Mouse (Mus musculus): ENCODE data around the gene Rpp30.

The Rpp30 gene

GRCm38 (mm10) chr19:36128440-36128839 lies 44.9 kb downstream of the Rpp30 start:
- DNase-seq (ENCODE audit: low spot score in 2 of 2): no peak

- DNase-seq (ENCODE audit: low spot score in 2 of 2): no peak
Measured at GRCm38 (mm10) chr19:36129213-36129612, 45.7 kb downstream of the Rpp30 start.

GRCm38 (mm10) chr19:36129643-36130042 lies 46.1 kb downstream of the Rpp30 start:
- DNase-seq (ENCODE audit: low spot score in 2 of 2): no peak

GRCm38 (mm10) chr19:36130181-36130580 lies 46.7 kb downstream of the Rpp30 start:
- DNase-seq (ENCODE audit: low spot score in 2 of 2): no peak

- no peak for DNase-seq (ENCODE audit: low spot score in 2 of 2)
Measured at GRCm38 (mm10) chr19:36131990-36132389, 48.5 kb downstream of the Rpp30 start.

GRCm38 (mm10) chr19:36133064-36133463 lies 49.5 kb downstream of the Rpp30 start:
- DNase-seq (ENCODE audit: low spot score in 2 of 2): no peak

GRCm38 (mm10) chr19:36133731-36134130 lies 50.2 kb downstream of the Rpp30 start:
- DNase-seq (ENCODE audit: low spot score in 2 of 2): no peak

GRCm38 (mm10) chr19:36143571-36143970 lies 60.1 kb downstream of the Rpp30 start:
- no peak for DNase-seq (ENCODE audit: low spot score in 2 of 2)

GRCm38 (mm10) chr19:36148578-36148977 lies 65.1 kb downstream of the Rpp30 start:
- DNase-seq (ENCODE audit: low spot score in 2 of 2): no peak

- no peak for DNase-seq (ENCODE audit: low spot score in 2 of 2)
Measured at GRCm38 (mm10) chr19:36150241-36151007, 66.9 kb downstream of the Rpp30 start.

Data from natural killer cell, adult 2 months (primary cell).